Mouse (Mus musculus) 3T3-L1 (cell line): ENCODE results near the gene Mbd3.

Experiments
- DNase-seq: peaks from one replicate; pipeline ENCODE4 v3.0.0-alpha.2; 2015; ENCODE audit warnings: low read depth, low spot score

The Mbd3 gene

DNA sequence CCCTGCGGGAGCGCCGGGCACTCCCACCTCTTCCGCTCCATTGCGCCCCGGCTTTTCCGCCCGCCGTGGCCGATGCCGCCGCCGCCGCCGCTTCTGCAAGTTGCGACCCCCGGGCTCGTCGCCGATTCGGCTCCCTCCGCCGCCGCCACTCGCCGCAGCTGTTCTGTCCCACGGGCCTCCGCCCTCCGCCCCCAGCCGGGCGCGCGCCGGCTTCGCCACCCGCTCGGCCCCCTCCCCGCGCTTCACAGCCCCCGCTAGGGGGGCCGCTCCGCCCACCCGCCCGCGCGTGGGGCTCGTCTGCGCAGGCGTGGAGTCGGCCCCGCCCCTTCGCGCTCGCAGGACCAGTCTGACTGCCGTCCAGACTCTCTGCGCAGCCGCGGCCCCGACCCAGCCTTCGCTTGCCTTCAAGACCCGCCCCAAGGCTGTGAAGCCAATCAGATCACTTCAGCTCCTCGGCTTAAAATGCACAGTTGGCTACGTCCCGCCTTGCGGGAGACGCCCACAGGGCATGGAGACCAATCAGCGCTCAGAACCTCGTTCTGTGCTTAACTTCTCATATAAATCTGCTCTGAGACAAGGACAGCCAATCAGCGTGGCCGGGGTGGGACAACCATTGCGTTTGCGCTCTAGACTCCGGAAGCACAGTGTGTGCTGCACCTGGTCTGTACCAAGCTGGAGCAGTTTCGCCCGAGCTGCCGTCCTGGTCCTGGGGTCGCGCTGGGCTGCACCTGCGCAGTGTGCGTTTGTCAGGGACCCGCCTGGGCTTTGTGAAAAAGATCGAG lies at the start of gene Mbd3:
TSS of gene Mbd3 (minus strand) at position 360 of the 782 bp plus-strand sequence.
- DNase-seq: peak; percentile 100

DNA sequence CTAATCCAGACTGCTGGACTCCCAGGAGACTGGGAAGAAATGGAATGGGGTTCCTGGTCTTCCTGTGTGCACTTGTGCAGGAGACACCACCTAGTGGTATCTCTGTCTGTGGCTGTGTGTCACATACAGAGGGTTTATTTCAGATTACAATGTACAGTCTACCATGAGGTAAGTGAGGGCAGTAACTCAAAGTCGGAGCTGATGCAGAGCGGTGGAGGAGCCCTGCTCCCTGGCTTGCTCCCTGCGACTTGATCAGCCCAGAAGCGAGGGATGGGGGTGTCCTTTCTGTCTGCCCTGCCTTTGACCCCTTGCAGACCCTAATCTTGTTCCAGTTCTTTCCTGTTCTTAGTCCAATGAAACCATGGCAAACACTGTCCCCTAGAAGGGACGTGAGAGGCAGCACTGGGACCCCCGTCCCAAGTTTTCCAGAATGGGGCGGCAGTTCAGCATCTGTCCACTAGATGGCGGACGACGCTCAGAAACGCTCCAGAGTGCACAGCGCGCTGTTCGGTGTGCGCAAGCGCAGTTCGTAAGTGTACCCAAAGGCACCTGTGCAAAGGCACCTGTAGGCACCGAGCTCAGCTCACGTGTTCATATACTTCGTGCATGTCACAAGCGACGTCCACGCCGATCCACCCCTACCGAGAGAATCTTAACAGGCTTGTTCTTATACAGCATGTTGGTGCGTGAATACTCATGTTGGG lies 46.7 kb upstream of the Mbd3 start:
- DNase-seq: peak; percentile 79

DNA sequence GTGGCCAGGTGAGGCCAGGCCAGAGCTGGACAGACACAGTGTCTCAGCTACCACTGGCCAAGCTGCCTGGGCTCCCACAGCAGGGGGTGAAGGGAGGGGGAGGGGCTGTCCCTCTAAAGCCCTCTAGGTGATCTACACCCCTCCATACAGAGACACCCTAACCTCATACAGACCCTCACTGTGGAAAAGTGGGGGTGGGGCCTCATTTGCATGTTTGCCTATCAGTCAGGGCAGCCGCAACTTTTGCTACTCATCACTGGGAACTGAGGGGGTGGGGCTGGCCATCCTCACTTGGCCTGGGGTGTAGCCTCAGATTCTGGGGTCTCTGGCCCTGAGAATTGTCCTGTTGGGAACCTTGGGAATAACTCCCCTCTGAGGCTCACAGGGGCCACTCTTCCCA lies 45.7 kb upstream of the Mbd3 start:
- DNase-seq: no peak

DNA sequence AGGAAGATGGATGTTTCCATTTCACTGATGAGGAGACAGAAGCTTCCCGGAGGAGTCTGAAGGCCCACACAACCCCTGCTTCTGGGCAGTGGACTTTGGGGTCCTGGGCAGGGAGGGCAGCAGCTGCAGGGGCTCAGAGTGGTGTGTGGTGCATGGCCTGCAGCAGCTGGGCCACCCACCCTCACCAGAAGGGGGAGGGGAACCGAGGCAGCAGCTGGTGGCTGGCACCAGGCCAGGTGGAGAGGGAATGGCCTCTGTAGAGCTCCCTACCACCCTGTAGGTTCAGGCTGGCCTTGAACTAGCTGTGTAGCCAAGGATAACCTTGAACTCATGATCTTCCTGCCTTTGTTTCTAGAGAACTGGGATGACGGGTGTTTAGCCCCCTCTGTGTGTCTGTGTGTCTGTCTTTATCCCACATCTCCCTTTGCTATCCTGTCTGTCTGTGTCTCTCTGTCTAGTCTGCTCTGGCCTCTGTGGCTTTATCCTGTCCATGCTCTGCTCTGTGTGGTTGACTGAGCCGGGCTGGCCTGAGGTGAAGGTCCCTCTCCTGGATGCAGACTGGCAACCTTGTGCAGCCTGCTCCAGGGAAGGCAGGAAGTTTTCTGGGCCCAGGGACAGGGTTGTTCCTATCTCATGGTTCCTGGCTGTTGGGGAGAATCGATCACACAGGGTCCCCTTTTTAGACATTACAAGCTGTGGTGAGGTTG lies 45.1 kb upstream of the Mbd3 start:
- DNase-seq: no peak

DNA sequence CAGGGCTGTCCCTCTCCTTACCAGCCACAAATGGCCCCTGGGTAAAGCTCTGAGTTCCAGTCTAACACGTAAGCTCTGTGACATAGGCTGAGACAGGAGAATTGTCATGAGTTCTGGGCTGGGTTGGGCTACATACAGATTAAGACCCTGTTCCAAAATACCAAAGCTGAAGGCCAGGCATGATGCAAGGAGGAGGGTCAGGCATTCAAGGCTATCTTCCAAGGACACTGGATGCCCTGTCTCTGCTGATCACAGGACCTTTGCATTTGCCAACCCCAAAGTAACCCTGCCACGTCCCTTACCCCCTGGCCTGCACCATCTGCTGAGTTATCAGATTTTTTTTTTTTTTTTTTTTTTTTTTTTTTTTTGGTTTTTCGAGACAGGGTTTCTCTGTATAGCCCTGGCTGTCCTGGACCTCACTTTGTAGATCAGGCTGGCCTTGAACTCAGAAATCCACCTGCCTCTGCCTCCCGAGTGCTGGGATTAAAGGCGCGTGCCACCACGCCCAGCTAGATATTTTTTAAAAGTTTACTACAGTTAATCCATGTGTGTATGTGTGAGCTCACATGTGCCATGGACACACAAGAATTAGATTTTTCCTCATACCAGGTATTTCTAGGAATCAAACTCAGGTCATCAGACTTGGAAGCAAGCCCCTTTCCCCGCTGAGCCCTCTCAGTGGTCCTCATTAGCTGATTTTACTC lies 44.4 kb upstream of the Mbd3 start:
- no peak for DNase-seq

DNA sequence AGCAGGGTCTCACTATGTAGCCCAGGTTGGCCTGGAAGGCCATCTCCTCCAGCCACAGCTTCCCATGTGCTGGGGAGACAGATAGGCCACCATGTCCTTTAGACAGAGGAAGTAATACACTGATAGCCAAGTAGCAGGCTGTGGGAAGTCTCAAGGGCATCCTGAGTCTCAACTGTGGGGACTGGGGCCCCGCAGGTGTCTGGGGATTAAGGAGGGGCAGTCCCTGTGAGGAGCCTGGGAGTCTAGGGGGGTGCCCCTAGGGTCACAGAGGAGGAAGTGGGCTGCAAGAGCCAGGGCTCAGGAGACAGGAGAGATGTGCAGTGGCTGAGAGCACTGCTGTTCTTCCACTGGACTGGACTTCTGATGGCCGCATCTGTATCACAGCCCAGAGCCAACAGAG lies 43.6 kb upstream of the Mbd3 start:
- no peak for DNase-seq

DNA sequence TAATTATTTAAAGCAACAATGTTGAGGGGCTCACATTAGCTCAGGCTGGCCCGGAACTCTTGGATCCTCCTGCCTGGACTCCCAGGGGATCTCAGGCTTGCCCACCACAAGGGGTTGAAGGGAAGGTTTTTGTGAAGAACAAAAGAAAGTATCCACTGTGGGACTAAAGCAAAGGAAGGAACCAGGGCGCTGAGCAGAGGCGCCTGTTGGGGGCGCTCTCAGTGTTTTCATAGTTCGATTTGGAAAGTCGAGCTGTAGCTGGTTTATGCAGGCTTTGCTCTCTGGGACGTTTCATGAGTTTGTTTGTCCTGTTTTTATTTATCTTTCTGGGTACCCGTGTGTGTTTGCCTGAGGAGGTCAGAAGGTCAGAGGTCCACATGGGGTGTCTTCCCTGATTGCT lies 42.2 kb upstream of the Mbd3 start:
- no peak for DNase-seq

DNA sequence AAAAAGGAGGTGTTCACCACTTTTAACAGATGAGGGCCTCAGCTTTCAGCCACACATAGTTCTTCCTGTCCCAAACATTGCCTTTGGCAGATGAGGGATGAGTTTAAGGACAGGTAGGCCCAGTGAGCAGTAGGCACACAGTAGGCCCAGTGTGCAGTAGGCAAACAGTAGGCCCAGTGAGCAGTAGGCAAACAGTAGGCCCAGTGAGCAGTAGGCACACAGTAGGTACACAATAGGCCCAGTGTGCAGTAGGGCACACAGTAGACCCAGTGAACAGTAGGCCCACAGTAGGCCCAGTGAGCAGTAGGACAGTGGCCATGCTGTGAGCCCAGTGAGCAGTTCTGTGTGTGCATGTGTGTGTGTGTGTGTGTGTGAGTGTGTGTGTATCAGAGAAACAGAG lies 40.7 kb upstream of the Mbd3 start:
- DNase-seq: no peak

DNA sequence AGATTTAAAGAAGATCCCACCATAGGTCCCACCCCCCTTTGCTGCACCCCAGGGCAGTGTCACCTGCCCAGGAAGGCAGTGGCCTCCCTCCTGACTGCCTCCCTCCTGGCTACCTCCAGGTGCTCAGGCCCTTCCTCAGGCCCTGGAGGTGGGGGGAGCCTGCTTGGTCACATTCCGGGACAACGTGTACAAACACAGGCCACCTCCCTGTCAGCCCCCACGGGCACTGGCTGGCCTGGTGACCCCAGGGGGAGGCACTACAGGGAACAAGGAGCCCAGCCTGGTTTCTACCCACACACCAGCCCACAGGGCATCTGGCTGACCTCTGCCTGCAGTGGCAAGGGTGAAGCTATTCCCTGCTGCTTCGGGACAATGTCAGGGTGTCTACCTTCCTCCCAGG lies 38.6 kb upstream of the Mbd3 start:
- DNase-seq: no peak

DNA sequence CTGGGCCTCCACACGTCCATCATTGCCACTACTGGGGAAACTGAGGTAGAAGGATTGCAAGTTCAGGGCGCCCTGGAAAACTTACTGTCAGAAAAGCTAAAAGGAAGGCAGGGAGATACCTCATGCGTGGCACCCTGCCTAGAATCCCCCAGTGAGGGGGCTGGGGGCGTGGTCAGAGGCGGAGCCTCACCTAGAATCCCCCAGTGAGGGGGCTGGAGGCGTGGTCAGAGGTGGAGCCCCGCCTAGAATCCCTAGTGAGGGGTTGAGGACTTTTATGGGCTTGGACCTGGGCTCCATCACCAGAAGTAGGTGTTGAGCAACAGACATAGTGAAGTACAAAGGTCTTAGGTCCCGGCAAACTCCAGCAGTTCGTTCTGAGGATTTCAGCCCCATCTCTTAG lies 36.9 kb upstream of the Mbd3 start:
- peak; percentile 38 for DNase-seq

DNA sequence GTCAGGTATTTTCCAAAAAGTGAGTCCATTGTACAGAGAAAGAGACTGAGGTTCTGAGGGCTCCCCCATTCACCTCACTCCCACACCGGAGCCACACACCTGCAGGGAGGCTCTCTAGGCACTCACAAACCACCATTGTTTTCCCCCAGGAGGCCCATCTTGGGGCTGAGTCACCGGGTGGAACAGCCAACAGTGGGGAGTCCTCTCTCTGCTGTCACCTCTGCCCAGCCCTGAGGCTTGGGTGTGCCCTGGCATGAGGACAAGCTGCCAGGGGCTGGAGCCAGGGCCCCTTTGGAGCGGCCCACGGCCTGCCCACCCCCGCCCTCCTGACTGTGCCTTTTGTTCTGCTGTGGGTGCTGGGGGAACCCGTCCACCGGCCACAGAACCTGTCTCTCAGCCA lies 36.4 kb upstream of the Mbd3 start:
- DNase-seq: peak; percentile 83

DNA sequence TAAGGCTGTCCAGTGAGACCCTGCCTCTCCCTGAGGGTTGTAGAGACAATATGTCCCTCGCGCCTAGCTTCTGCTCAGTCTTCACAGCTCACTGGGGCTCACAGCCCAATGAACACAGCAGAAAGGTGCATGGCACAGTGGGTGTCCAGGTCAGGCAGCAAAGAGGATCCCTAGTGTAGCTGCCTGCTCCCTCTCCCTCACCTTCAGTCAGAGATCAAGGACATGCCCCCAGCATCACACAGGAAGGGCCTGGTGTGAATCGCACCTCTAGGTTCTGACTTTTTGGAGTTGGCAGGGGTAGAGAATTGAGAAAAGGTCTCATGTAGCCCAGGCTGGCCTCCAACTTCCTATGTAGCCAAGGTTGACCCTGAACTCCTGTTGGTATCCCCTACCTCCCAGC lies 35.5 kb upstream of the Mbd3 start:
- DNase-seq: no peak

DNA sequence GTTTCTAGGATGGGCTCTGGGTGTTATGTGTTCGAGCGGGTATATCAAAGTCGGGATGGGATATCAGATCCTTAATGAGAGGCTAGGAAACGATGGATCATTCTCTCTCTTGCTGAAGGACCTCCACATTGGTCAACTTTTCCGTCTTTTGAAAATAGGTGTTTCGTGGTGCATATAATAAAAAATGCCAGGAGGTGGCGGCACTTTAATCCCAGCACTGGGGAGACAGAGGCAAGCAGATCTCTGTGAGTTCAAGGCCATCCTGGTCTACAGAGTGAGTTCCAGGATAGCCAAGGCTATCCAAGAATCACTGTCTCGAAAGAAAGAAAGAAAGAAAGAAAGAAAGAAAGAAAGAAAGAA lies 34.9 kb upstream of the Mbd3 start:
- no peak for DNase-seq

DNA sequence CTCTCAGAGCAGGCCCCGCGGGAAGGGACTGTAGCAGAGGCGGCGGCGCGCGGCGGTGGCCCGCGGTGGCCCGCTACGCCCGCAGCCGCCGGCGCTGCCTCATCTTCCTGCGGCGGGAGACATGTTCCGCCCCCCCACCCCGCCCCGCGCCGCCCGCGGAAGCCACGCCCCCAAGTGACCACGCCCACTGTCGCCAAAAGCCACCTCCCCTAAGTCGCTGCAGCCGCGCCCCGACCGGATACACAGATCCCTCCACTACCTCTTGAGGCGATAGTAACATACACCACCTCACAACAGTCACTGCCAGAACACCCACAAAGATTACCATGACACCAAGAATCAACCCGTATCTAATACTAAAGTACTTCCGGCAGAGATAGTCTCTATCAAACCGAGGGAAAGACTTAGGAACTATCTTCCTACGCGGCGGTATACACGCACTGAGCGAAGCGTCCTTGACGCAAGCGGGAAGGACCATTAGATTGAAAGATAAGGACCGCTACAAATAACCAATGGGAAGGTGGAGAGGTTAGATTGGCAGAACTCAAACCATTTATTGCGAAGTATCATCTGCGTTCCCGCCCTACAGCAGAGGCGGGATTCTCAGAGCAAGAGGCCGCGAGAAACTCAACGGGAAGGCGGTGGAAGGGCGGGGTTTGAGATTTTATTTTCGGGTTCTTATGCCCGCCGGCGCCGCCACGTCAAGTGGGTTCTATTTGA lies 34.3 kb upstream of the Mbd3 start, which contains the start of gene Tcf3:
TSS of gene Tcf3 (minus strand) at position 135 of the 720 bp plus-strand sequence.
- DNase-seq: peak; percentile 99

DNA sequence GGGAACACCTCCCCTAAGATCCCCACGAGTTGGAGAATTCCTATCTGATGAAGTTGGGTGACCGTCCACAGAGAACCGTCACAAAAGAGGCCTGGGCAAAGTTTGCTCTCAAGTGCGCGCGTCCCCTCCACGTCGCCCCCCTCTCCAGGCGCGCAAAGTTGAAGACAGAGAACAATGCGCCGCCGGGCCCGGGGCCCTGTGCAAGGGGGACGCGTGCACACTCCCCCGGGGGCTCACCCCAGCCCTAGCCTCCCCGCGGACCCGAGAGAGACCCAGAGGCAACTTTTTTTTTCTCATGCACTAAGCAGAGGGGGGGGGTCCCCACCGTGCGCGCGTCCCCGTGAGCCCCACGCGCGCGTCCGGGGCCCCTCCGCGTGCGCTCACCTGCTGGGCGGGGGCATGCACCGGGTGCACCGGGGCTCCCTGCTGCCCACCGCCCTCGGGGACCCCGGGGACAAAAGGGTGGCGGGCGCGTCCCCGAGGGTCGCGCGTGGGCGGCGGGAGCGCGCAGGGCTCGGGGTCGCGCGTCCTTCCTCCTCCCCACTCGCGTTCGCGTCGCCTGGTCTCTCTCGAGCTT lies 33.7 kb upstream of the Mbd3 start:
- no peak for DNase-seq

DNA sequence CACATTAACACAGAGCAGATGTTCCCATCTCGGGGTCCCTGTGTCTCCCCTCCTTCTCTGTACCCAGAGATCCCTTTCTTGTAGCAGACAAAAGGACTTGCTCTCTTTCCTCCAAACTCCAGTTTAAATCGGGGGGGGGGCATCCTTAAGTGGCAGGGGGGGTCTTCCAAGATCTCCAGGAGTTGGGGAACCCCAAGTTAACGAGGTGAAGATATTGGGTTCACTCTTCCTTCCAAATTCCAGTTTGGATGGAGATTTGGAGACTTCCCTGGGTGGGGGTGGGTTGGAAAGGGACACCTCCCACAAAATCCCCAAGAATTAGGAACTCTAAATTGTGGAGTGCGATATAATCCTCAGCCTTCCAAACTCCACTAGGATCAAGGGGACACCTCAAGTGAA lies 33.0 kb upstream of the Mbd3 start:
- DNase-seq: no peak

DNA sequence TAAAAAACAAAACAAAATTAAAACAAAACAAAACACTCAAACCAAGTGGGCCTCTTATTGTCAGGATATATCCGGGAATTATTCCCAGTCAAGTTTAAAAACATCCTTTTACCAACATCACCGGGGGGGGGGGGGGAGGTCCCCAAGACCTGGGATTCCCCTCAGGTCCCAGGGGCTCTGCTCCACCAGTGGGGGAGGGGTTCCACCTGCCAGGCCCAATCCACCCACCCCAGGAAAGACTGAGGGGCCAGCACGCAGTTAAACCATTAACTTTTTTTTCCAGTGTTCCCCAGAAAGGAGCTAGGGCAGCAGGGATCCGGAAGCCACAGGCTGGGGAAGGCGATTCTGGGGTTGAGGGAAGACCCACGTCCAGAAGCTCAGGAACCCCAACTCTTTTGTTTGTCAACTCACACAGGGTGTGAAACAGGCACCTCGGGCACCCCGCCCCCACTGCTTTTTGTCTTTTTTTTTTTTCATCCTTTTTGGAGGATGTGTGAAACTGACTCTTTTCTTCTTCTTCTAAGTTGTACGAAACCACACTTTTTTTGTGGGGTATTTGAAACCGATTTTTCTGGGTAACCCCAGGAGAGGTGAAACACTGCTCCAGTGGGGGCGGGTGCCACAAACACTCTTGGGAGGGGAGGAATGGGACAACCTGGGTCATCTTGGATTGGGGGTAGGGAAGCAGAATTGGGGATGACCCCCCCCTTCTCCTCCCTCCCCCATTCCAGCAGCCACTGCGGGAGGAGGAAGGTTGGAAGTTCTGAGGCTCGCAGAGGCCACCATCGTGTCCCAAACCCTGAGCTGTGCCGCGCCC lies 32.4 kb upstream of the Mbd3 start:
- no peak for DNase-seq

DNA sequence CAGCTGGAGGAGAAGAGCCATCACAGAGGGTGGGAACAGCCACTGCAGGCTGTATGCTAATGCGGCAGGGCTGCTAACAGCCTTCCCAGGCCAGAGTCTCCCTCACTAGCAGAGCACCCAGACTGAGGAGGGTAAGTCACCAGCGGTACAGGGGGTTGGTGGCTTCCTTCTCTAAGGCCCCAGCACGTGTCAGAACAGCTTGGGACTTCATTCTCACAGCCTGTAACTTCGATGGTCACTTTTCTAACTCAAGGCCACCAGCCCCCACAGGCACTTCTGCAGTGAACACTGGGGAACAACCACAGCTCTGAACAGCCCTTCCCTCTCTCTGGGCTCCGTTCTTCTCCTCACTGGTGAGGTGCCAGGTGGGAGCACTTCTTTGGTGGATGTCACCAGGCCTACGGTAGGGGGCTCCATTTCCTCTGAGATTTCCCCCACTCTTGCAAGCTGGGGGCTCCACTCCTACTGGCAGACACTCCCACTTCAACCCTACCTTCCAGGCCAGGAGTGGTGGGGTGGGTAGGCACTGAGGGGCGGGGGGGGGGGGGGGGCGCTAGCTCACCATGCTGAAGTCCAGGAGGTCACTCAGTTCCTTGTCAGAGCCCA lies 31.1 kb upstream of the Mbd3 start:
- no peak for DNase-seq

DNA sequence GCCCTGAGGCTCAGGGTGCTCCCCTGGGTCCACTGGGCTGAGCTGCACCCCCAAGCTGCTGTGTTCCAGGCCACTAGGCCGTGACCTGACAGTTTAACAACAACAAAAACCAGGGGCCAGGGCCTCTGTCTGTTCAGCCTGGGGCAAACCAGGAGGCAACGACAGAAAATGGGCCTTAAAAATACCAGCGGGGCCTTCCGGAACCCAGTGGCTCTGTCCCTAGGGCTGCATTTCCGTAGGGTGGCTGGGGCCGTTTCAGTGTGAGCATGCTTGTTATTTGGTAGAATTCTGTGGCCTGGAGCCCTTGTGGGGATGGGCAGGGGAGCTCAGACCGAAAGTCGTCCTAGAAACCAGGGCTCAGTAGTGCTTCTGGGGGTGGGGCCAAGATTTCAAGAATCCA lies 30.4 kb upstream of the Mbd3 start:
- DNase-seq: no peak

DNA sequence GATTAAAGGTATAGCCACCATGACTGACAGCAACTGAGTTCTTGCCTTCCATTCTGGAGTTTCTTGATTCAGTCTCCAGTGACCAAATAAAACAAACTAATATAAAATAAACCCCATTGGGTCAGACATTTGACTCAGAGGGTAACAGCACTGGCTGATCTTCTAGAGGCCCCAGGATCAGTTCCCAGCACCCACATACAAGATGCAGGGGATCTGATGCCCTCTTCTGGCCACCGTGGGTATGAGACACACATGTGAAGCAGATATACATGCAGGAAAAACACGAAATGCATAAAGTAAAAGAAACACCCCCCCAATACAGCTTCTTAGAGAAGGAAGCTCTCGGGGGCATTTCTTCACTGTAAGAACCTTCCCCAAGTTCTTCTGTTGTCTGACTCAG lies 25.7 kb upstream of the Mbd3 start:
- no peak for DNase-seq
